Mouse (Mus musculus) hindbrain, embryonic 12.5 days (tissue): ENCODE measurements at regions not wholly inside any gene's neighbourhood (a gene's known extent, or its start where the extent isn't known, plus 50 kb on each side); places are given as distances from the start of the nearest gene placed in this dataset.

Experiments
- ATAC-seq: fragments of 200-750 bp; cut with Nextera tagmentation; 2 replicates; pipeline ENCODE4 v1.8.0; 2017; ENCODE audit warnings: moderate TSS enrichment; ENCODE audit not compliant: low FRiP score
- H3K27ac ChIP-seq: fragments of 300-500 bp; sonication (generic); 2 replicates; pipeline ENCODE4 v1.5.1; 2016; ENCODE audit warnings: mild to moderate bottlenecking
- H3K27me3 ChIP-seq: fragments of 300-500 bp; sonication (generic); 2 replicates; pipeline ENCODE4 v1.6.1; 2016; ENCODE audit warnings: mild to moderate bottlenecking
- H3K36me3 ChIP-seq: fragments of 300-500 bp; sonication (generic); 2 replicates; pipeline ENCODE4 v1.6.1; 2016; ENCODE audit warnings: mild to moderate bottlenecking
- H3K4me1 ChIP-seq: fragments of 300-500 bp; sonication (generic); 2 replicates; pipeline ENCODE4 v1.6.1; 2016
- H3K4me2 ChIP-seq: fragments of 300-500 bp; sonication (generic); replicated peaks from 2 replicates; pipeline ENCODE4 v1.6.1; 2016; ENCODE audit warnings: mild to moderate bottlenecking
- H3K4me3 ChIP-seq: fragments of 300-500 bp; sonication (generic); 2 replicates; pipeline ENCODE4 v1.5.1; 2016; ENCODE audit warnings: mild to moderate bottlenecking
- H3K9ac ChIP-seq: fragments of 300-500 bp; sonication (generic); 2 replicates; pipeline ENCODE4 v1.6.1; 2016; ENCODE audit warnings: mild to moderate bottlenecking, moderate library complexity
- H3K9me3 ChIP-seq: fragments of 300-500 bp; sonication (generic); replicated peaks from 2 replicates; pipeline ENCODE4 v1.6.1; 2016; ENCODE audit warnings: mild to moderate bottlenecking
- WGBS: fragments of 180-500 bp; shearing (Covaris S2); methylation state at CpG from one replicate; pipeline ENCODE4 v1.1.7; 2016; 5-methylcytosine and 5-hydroxymethylcytosine counted together

- H3K36me3 ChIP-seq: no peaks in the 10 kb centered on the region
Measured at GRCm38 (mm10) chr13:83716711-83717171, 212.9 kb downstream of the Mef2c start.

DNA sequence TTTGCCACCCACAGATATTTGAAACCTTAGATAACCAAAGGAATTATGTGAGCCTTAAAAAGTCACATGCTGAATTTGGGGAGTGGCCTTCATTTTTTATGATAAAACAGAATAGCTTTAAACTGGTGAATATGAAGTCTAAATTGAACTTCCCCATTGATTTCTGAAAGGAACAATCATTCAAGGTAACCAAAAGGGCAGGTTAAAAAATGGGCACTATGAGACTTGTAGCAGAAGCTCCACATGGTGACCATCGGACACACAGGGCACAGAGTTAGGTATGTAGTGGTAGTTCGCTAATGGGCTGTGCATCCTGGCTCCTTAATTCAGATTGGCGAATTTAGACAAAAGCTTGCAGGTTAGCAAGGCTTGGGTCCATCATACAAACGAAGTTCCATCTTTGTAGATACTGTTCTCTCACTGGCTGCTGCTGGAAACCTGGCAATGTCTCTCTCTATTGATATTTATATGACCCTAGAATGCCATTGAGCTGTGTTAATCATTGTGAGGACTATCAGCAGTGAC is 213.9 kb downstream of the Mef2c start:
- Histone ChIP-seq H3K36me3 (no peaks in the 10 kb centered on the region), H3K9ac (peak overlapping the region; percentile 100), H3K27me3 (peaks cover 50% of the 10 kb centered on the region), H3K4me3 (peak overlapping the region; percentile 84), H3K4me2 (peak overlapping the region; percentile 69), H3K9me3 (no peaks in the 10 kb centered on the region), H3K4me1 (peaks cover 4% of the 10 kb centered on the region), H3K27ac (peak overlapping the region; percentile 98)
- ATAC-seq: no peak
- 5% methylated on average over 4 of the region's 4 CpGs for WGBS

More at GRCm38 (mm10) chr13:83716711-83717171, 212.9 kb downstream of the Mef2c start:
- peaks cover 49% of the 10 kb centered on the region for H3K27me3 ChIP-seq
- H3K4me3 ChIP-seq: peak overlapping the region; percentile 84
- no peak for ATAC-seq
- H3K4me2 ChIP-seq: peak overlapping the region; percentile 69
- no peaks in the 10 kb centered on the region for H3K9me3 ChIP-seq
- WGBS: 2% methylated on average over 8 of the region's 8 CpGs
- peak overlapping the region; percentile 91 for H3K27ac ChIP-seq
- H3K9ac ChIP-seq: peak overlapping the region; percentile 100
- peaks cover 4% of the 10 kb centered on the region for H3K4me1 ChIP-seq

- Histone ChIP-seq H3K9ac (peak overlapping the region; percentile 100), H3K4me1 (peaks cover 4% of the 10 kb centered on the region), H3K27me3 (peaks cover 54% of the 10 kb centered on the region), H3K36me3 (no peaks in the 10 kb centered on the region), H3K4me3 (peak overlapping the region; percentile 84), H3K4me2 (peak overlapping the region; percentile 69), H3K27ac (peak overlapping the region; percentile 98), H3K9me3 (no peaks in the 10 kb centered on the region)
- ATAC-seq: no peak
- WGBS: 4% methylated on average over 10 of the region's 10 CpGs
Measured at GRCm38 (mm10) chr13:83718431-83719410, 214.9 kb downstream of the Mef2c start.

DNA sequence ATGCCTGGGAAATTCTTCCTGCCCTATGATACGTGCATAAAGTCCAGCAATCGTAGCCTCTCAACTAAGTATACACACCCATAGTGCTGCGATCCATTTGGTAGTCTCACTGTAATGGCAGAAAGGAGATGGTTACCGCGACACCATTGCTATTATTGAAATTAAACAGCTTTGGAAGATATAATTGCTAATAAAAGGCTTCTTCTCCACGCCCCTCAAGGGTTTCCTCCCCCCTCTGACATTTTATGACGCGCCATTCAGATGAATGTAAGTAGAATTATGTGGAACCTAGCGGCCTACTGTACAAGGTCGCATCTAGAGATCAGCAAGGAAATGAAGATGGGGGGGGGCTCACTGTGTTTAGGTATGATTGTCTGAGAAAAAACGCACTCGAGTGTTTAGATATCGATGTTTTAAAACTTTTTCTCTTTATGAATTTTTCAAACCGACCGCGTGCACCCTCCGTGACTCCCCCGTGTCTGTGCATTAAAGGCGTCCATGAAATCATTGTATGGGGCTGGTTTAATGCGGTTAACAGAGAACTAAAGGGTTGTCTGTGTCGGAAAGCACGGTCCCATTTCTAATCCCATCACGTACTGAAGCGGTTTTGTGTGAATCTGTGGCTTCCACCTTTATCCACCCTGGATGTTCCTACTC is 215.9 kb downstream of the Mef2c start:
- Histone ChIP-seq H3K9ac (peak overlapping the region; percentile 100), H3K4me3 (peak overlapping the region; percentile 84), H3K27me3 (peaks cover 52% of the 10 kb centered on the region), H3K4me1 (peaks cover 4% of the 10 kb centered on the region), H3K36me3 (no peaks in the 10 kb centered on the region), H3K4me2 (peak overlapping the region; percentile 69), H3K9me3 (no peaks in the 10 kb centered on the region), H3K27ac (peak overlapping the region; percentile 98)
- WGBS: 3% methylated on average over 24 of the region's 24 CpGs
- no peak for ATAC-seq

- H3K4me1 ChIP-seq: peaks cover 1% of the 10 kb centered on the region; the same call in 1 of the 2 replicates
- under 1% methylated on average over 12 of the region's 12 CpGs for WGBS
- peaks cover 47% of the 10 kb centered on the region for H3K27me3 ChIP-seq
Measured at GRCm38 (mm10) chr13:83720352-83720751, 216.5 kb downstream of the Mef2c start.

DNA sequence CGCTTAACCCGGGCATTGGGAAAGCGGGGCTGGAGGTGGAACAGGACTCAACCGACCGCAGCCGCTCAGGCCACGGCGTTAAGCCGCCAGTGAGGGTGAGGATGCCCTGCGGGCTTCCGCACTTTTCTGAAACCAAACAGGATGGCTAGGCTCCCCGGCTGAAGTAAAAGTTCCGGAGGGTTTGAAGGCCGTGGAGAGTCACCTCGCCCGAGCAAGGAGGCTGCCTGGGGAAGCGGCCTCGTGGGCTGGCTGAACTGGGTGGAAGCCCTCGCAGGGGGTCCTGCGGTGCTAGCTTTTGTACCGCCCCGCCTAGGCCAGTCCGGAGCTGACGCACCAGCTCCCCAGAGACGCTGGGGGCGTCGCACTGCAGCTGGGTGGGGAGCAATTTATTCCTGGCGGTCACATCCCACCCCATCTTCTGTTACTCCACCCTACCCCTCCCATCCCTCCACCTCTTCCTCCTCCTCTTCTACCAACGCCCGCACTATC is 217.1 kb downstream of the Mef2c start:
- H3K27me3 ChIP-seq: peaks cover 45% of the 10 kb centered on the region
- ATAC-seq: peak; percentile 87
- 1% methylated on average over 30 of the region's 30 CpGs for WGBS
- peak overlapping the region; percentile 100 for H3K9ac ChIP-seq
- no peaks in the 10 kb centered on the region; the same call in 1 of the 2 replicates for H3K4me1 ChIP-seq
- H3K27ac ChIP-seq: peak overlapping the region; percentile 98
- H3K9me3 ChIP-seq: no peaks in the 10 kb centered on the region
- peak overlapping the region; percentile 69 for H3K4me2 ChIP-seq
- peak overlapping the region; percentile 84 for H3K4me3 ChIP-seq
- no peaks in the 10 kb centered on the region for H3K36me3 ChIP-seq

More at GRCm38 (mm10) chr13:83720352-83720751, 216.5 kb downstream of the Mef2c start:
- Histone ChIP-seq H3K4me3 (peak overlapping the region; percentile 84), H3K9ac (peak overlapping the region; percentile 100), H3K27ac (peak overlapping the region; percentile 98), H3K36me3 (no peaks in the 10 kb centered on the region), H3K4me2 (peak overlapping the region; percentile 69), H3K9me3 (no peaks in the 10 kb centered on the region)
- no peak for ATAC-seq

- H3K36me3 ChIP-seq: no peaks in the 10 kb centered on the region
- peak overlapping the region; percentile 84 for H3K4me3 ChIP-seq
- peak; percentile 51 for ATAC-seq
- peaks cover 45% of the 10 kb centered on the region for H3K27me3 ChIP-seq
- 1% methylated on average over 14 of the region's 14 CpGs for WGBS
- peak overlapping the region; percentile 69 for H3K4me2 ChIP-seq
- no peaks in the 10 kb centered on the region; the same call in 1 of the 2 replicates for H3K4me1 ChIP-seq
- H3K9ac ChIP-seq: peak overlapping the region; percentile 100
- H3K27ac ChIP-seq: peak overlapping the region; percentile 98
- no peaks in the 10 kb centered on the region for H3K9me3 ChIP-seq
Measured at GRCm38 (mm10) chr13:83721563-83721962, 217.7 kb downstream of the Mef2c start.

DNA sequence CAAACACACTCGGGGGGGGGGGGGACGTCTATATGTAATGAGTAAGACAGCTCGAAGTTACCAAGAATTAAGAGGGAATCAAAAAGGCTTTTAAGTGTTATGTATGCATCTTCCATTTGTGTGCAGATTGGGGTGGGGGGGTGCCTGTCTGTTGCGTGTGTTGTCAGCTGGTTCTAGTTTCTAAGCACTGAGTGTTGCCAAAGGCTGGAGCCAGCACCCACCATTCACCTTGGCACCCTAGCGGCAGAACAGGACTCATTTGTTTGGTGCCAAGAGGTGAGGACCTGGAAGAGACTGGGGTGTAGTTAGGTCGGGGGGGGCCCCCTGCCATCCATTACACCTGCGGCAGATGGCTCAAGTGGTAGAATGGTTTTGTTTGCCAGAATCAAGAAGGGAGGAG is 218.4 kb downstream of the Mef2c start:
- WGBS: 1% methylated on average over 7 of the region's 7 CpGs
- no peaks in the 10 kb centered on the region for H3K4me1 ChIP-seq
- peak overlapping the region; percentile 69 for H3K4me2 ChIP-seq
- peak overlapping the region; percentile 100 for H3K9ac ChIP-seq
- ATAC-seq: no peak
- H3K9me3 ChIP-seq: no peaks in the 10 kb centered on the region
- H3K4me3 ChIP-seq: peak overlapping the region; percentile 84
- H3K27ac ChIP-seq: peak overlapping the region; percentile 98
- H3K27me3 ChIP-seq: peaks cover 40% of the 10 kb centered on the region
- no peaks in the 10 kb centered on the region for H3K36me3 ChIP-seq

- 1% methylated on average over 3 of the region's 3 CpGs for WGBS
- peak overlapping the region; percentile 84 for H3K4me3 ChIP-seq
- ATAC-seq: no peak
- H3K4me1 ChIP-seq: no peaks in the 10 kb centered on the region
- H3K27me3 ChIP-seq: peaks cover 39% of the 10 kb centered on the region
- H3K9me3 ChIP-seq: no peaks in the 10 kb centered on the region
- H3K36me3 ChIP-seq: no peaks in the 10 kb centered on the region
- peak overlapping the region; percentile 69 for H3K4me2 ChIP-seq
- H3K27ac ChIP-seq: peak overlapping the region; percentile 98
- H3K9ac ChIP-seq: peak overlapping the region; percentile 100
Measured at GRCm38 (mm10) chr13:83722791-83723190, 219.0 kb downstream of the Mef2c start.

DNA sequence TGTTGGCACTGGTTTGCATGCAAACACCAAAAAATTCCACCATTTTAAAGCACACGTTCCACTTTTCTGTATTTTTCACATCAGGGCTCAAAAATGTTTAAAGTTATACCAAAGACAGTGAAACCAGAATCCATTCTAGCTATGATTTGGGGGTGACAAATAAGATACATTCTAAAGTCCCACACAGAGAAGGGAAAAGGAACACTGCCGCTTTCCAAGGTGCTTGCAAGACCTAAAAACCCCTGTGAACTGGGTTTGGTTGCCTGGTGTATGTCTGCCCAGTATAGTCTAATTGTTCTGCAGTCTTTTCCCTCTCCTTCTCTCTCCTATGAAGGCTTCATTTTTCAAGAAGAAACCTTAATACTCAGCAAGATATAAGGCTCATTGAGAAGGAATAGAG is 219.6 kb downstream of the Mef2c start:
- H3K4me3 ChIP-seq: peak overlapping the region; percentile 84
- H3K36me3 ChIP-seq: no peaks in the 10 kb centered on the region
- peak overlapping the region; percentile 69 for H3K4me2 ChIP-seq
- peak overlapping the region; percentile 98 for H3K27ac ChIP-seq
- H3K9me3 ChIP-seq: no peaks in the 10 kb centered on the region
- peaks cover 33% of the 10 kb centered on the region for H3K27me3 ChIP-seq
- peak overlapping the region; percentile 100 for H3K9ac ChIP-seq
- ATAC-seq: no peak
- no peaks in the 10 kb centered on the region for H3K4me1 ChIP-seq
- WGBS: 12% methylated on average over 2 of the region's 2 CpGs

- ATAC-seq: no peak
- Histone ChIP-seq H3K27ac (peak overlapping the region; percentile 100), H3K9me3 (no peaks in the 10 kb centered on the region), H3K9ac (peak overlapping the region; percentile 100), H3K27me3 (peaks cover 27% of the 10 kb centered on the region; the same call in 1 of the 2 replicates), H3K4me1 (no peaks in the 10 kb centered on the region), H3K4me3 (peak overlapping the region; percentile 84), H3K4me2 (peak overlapping the region; percentile 69), H3K36me3 (no peaks in the 10 kb centered on the region)
- 11% methylated on average over 3 of the region's 3 CpGs for WGBS
Measured at GRCm38 (mm10) chr13:83724196-83724595, 220.4 kb downstream of the Mef2c start.
